Mouse (Mus musculus) embryonic fibroblast, embryonic 13.5 days (primary cell): Measurements from ENCODE around the gene Eps8.

Source experiments
- CTCF ChIP-seq: IDR thresholded peaks from 2 replicates; pipeline ENCODE4 v1.5.1; 2011; ENCODE audit warnings: mild to moderate bottlenecking, control low read depth, low read length, moderate library complexity, borderline replicate concordance; ENCODE audit not compliant: insufficient read depth
- POLR2A ChIP-seq: IDR thresholded peaks from 2 replicates; pipeline ENCODE4 v1.6.1; 2011; ENCODE audit warnings: low read depth, mild to moderate bottlenecking, control low read depth, low read length, moderate library complexity

GRCm38 (mm10) chr6:137696445-137697204 is 41.9 kb upstream of the Eps8 start:
- TF ChIP-seq POLR2A (no peak), CTCF (no peak)
